Mouse (Mus musculus) cerebellum, postnatal 36 days (tissue): ENCODE measurements around the gene Ttll1.

ENCODE experiments used
- DNase-seq, 2 experiments: peaks; one replicate each; pipeline ENCODE4 v3.0.0; 2021 to 2022; ENCODE audit warnings: mixed read lengths in 2 of 2

Ttll1 gene

DNA sequence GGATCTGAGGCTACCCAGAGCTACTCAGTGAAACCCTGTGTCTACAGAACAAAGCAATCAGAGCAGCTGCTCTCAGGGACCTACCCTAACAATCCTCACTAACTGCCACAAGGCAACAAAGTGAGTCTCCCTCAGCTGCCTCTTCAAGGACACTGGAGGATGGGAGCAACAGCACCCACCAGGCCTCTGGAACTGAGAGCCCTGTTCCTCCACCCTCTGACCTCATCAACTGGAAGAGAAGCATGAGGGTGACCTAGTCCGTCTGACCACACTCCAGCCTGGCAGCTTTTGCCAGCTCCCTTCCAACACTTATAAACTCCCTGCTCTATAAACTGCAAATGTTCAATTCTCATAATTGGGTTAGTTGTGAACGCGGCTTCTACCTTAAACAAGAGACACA lies 56.8 kb downstream of the Ttll1 start:
- no peak for DNase-seq

DNA sequence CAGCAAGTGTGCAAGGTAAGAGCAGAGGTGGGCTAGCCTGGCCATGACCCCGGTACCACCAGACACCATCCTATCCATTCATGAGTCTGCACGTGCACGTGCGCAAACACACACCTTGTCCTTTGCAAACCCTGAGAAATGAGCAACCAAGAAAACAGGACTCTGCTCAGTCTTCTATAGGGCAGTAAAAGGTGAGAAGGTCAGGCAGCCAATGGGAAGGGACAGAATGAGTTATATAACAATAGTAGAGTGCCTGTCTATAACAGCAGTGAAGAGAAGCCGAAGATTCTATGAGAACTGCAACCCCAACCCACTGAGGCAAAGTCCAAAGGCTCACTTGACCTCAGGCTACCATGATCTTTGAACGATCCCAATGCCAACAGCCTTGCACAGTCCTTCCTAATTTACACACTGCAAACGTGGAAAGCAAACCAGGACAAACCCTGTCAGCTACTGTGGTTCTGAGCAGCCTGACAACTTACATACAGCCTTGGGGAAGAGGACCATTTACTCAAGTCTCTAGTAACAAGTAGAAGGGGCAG lies 58.4 kb downstream of the Ttll1 start:
- no peak for DNase-seq

DNA sequence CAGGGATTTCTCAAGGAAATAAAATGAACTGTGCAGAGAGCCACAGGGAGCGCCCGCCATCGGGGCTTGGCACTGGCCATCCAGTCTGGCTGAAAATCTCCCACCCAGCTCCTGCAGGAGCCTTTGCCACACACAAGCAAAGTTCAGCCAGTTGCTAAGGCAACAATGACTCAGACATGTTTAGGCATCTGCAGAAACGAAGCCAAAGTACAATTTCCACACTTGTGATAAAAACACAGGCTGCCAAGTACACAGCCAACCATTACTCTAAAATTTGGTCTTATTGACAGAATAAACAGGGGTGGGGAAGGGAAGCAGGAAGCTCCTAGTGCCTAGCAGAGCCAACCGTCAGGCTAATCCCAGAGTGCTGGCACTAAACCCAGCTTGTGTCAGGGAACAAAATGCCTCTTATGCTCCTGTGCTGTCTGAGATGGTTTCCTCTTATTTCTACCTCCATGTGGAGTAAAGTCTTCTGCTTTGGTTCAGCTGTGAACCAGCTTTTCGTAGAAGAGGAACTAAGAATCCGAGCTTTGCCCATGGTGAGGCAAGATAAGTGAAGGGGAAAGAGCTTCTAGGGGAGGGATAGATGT lies 59.0 kb downstream of the Ttll1 start:
- no peak for DNase-seq

DNA sequence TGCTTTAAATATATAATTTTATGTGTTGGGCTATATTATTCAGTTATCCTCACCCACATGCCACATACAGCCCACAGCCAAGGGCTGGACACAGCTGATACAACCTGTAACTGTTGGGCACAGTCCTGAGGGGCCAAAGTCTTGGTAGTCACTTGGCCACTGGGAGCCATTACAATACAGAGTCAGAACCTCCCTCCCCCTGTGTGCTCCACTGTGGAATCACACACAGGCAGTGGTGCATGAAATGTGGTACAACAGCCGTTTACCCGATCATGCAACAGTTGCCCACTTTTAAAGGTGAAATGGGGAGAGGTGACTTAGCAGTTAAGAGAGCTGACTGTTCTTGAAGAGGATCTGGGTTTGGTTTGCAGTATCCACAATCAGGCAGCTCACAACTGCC lies 60.7 kb downstream of the Ttll1 start:
- DNase-seq, result no peak

DNA sequence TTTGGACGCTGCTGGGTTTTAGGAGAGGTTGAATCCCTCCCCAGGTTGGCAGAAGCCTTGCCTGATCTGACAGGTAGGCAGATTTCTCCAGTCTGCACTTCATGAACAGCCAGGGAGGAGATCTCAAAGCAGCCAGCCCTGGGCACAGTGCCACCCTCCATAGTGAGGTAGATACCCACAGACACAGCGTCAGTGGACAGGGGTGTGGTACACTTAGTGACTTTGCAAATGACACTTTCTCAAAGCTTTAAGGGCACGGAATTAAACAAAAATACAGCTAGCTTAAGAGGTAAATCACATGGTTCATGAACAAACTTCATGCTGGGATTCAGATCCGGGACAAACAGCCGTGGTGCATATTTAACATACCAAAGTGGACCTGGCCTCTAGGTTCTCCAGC lies 62.0 kb downstream of the Ttll1 start:
- DNase-seq, result no peak

DNA sequence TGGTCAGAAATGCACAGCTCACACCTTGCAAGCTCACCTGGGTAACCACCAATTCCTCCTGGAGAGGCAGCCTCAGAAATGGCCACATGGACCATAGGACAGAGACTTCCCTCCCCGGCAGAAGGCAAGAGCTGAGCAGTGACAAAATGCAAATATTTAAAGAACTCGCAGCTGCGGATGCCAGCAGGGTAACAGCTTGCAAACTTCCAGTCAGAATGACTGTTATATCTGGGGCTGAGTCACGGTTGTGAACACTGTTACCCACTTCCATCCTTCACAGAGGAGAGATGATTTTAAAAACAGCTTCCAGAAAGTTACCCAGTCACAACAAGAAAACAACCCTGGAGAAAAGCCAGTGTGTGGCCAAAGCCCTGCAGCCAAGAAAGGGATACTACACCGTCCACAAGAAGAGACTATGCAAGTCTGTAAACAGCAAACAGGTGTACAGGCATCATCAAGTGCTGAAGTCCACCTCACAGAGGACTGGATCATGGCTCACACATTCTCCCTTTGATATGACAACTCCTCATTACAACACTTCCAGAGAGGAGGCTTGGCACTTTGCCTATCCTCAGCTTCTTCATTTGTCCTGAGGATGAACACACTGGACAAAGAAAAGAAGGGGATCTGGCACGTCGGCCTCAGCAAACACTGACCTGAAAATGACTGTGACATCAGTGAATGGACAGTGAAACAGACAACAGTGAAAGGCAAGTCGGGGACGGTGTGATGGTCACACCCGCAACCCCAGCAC lies 62.7 kb downstream of the Ttll1 start:
- no peak for DNase-seq

DNA sequence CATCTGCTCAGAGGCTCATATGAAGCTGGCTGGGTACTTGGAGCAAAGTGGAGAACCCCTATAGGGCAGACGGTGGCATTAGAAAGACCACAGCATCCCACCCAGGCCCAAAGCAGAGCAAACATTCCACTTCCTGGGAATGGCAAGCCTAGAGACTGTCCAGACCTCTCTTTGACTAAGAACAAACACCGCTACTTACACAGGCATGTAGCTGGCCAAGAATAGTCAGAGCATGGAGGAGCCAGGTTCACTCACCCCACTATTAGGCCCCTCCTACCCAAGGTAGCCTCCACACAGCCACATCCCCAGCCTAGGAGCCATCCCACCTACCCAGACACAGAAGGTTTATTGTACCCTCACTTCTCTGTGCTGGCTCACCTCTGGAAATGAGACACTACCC lies 64.8 kb downstream of the Ttll1 start:
- DNase-seq, result no peak

DNA sequence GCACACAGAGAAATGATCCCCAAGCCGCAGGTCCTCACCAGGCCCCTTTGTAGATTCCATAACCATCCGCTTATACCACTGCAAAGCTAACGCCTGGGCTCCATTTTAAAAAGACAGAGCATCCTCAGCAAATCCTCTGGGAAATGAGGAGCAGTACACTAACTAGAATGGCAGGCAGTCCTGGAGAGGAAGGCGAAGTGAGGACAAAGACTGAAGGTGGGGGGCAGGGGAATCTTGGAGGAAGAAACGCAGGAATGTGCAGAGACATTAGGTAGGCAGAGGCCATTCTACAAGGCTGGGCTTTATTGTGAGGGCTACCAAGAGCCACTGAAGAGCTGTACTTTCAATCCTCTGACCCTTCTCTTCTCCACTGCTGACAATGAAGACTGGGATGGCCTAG lies 65.3 kb downstream of the Ttll1 start:
- DNase-seq, result no peak

DNA sequence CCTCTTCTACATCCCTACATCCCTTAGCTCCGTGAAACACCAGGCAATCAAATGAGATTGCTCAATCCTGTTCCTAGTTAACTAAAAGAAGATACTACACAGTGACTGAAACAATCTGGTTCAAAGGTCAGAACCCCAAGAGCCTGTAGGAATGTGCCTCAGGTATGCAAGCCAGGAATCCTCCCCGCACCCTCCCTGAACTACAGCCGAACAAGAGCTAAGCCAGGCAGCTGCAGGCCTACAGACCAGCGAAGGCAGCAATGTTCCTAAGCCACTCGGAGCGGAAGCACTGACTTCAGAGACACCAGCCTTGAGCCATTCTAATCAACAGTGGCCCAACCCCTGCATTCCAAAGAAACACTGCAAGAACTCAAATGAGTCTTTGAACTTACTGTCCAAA lies 66.3 kb downstream of the Ttll1 start:
- DNase-seq, result no peak

DNA sequence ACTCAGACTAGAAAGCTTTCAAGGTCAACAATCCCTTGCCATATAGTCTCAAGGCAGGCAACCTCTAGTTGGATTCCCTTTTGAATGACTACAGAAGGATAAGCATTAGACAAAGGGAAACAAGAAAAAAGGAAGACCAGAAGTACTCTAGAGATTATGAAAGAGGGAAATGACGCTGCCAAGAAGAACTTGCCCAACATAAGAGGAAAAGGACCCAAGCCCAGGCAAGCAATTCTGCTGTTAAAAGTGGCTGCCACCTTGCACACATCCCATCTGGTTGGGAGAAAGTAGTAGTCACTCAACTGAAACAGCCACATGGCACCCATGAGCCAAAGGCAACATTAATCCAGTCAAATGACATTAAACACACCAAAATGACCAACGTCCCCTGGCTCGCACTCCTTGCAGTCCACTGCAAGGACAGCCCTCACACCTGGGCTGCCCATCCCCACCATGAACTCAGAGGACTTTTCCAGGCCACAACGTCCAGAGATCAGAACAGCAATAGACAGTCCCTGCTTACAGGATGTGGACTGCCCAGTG lies 68.1 kb downstream of the Ttll1 start:
- no peak for DNase-seq

DNA sequence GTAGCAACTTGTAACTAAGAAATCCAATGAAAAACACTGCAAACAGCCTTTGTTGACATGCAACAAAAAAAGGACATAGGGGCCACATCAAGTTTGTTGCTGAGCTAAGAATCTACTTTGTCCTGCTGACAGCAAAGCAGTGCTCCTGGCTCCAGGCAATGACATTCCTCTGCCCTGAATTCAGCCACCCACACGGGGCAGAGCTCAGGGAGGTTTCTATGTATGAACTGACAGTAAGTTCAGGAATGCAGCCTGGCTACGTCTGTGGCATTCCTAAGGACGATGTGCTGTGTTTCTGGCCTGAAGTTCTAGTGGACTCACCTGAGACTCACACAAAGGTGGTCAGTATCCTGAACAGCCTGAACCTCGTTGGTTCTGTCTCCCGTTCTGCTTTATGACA lies 70.0 kb downstream of the Ttll1 start:
- DNase-seq, result no peak

DNA sequence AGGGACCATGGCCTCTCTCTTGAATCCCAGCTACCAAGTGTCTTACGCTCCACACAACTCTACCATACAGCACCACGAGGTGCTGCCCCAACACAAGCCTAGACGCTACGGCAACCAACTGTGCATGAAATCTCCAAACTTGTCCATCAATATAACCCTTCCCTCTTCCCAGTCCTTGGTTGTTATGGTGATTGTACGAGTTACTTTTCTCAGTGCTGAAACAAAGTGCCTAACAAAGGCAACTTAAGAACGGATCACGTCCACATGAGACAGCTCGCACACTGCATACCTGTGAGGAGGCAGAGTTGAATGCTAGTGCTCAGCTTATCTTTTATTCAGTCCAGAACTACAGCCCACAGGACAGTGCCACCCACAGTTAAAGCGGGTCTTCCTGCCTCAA lies 74.2 kb downstream of the Ttll1 start:
- DNase-seq, result no peak

DNA sequence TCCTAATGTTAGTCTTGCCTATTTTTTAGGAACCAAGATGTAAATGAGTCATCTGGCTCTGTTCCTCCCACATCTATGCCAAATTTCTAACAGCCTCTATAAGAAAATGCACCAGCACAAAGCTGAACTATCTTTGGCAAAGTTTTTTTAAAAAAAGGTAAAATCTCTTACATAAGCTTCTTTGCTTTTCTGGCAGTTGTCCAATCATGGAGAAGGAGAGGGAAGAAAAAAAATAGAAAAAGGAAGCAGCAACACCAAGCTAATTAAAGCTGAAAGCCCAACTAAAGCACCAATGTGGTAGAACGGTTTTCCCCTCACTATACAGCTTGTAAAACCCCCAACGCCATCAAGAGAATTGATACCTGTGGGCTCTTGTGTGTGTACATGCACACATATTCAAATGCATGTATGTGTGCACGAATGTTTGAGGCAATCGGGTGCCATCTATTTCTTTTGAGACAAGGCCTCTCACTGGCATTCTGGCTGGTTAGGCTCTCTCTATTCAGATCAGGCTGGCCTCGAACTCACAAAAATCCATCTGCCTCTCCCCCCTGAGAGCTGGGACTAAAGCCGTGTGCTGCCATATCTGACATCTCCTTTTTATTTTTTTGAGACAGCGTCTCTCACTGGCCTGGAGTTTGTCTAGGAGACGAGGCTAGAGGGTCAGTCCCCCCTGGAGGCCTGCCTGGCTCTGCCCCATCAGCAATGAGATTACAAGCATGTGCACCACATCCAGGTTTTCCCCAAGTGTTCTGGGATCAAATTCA lies 75.2 kb downstream of the Ttll1 start:
- no peak for DNase-seq

DNA sequence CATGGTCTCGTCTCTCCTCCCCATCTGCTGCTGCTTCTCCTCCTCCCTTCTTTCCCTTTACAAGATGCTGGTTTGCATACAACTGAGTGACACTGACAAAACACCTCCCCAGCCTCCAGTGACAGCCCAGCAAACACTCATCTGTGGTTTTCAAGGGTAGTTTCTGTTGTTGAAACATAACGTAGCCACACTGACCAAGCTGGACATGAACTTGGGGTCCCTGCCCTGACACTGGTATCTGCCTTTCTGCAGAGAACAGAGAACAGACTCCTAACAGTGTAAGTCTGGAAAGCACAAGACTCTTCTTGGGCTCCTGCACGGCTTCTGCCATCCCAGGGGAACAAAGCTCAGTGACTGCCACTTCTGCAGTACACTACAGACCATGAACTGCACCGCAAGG lies 76.0 kb downstream of the Ttll1 start:
- no peak for DNase-seq
